Mouse (Mus musculus) brain, embryonic 14.5 days (tissue): ENCODE measurements around the gene Ier5l.

Source experiments
- CTCF ChIP-seq: fragments of 200-500 bp; IDR thresholded peaks from 2 replicates; pipeline ENCODE4 v1.5.1; 2012; ENCODE audit warnings: inconsistent platforms, mild to moderate bottlenecking, moderate library complexity, borderline replicate concordance; ENCODE audit not compliant: insufficient read depth, insufficient read length; ENCODE audit errors: extremely low read depth
- POLR2A ChIP-seq: fragments of 200-500 bp; IDR thresholded peaks from 2 replicates; pipeline ENCODE4 v1.6.1; 2012; ENCODE audit warnings: mild to moderate bottlenecking, inconsistent platforms, borderline replicate concordance; ENCODE audit not compliant: poor library complexity, insufficient read depth, insufficient read length, severe bottlenecking; ENCODE audit errors: extremely low read depth

DNA sequence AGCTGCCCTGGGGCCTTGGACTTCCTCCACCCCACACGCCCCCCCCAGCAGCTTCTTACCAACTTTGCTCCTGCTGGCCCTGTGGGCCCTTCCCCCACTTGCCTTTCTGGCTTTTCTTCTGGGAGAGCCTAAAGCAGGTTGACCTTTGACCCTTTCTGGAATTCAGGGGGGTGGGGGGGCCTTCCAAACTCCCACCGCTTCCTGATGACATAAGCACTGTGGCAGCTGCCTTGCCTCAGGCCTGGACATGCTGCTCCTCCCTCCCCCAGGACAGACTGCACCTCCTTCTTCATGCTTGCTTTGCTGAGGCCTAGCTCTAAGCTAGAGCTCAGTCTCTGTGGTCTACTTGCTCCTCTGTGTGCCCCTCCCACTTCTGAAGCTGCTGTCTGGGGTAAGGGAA is 28.7 kb downstream of the Ier5l start:
- TF ChIP-seq POLR2A (no peak), CTCF (no peak)
